Mouse (Mus musculus) natural killer cell, adult 2 months (primary cell): ENCODE measurements at regions not wholly inside any gene's neighbourhood (a gene's known extent, or its start where the extent isn't known, plus 50 kb on each side); places are given as distances from the start of the nearest gene placed in this dataset.
"Not testable (repeated sequence)": the region's sequence is repeated elsewhere in the genome, so short reads cannot be mapped to it uniquely, and the experiment has no call there.

ENCODE experiments used
- DNase-seq, 2 experiments: peaks; one replicate each; pipeline ENCODE4 v3.0.0; 2022; ENCODE audit warnings: low spot score in 2 of 2

DNA sequence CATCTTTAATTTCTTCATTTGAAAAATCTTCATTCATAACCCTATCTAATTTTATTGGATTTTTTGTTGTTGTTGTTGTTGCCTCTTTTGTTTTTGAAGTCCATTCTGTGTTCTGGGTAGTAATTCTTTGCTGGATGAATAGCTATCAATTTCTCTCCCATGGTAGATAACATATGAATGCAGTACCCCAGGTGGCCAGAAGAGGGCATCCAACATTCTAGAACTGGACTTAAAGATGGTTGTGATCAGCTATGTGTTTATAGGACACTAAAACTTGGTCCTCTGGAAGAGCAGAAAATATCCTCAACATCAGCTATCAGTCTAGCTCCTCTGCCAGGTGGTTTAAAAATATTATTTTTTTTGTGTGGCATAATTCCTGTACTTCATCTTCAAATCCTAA, 73.0 kb downstream of the Prl2c3 start:
- peak in 1 of 2 experiments; percentile 49 for DNase-seq

DNA sequence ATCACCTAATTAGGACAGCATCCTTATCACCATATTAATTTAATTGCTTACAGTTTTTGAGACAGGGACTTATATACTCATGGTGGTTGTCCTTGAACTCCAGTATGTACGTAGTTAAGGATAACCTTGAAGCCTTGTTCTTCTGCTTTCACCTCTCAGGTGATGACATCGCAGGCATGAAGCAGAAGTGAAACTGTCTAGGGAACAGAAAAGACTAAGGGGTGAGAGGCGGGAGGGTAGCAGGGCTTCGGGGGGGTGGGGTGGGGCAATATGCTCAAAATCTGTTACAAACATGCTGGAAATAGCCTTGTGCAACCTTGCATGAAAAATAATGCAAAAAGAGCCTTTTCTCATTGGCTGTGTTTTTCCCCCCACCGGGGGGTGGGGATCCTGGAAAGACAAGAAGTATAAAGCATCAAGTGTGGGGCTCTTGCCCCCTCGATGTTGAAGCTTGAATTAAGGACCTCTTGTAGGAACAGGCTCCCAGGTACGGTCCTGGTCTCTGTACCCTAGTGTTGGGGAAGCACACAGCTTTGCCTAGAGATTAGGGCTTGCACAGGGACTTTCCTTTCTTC, 81.8 kb downstream of the Prl2c3 start:
- peak in 1 of 2 experiments; percentile 77 for DNase-seq

DNA sequence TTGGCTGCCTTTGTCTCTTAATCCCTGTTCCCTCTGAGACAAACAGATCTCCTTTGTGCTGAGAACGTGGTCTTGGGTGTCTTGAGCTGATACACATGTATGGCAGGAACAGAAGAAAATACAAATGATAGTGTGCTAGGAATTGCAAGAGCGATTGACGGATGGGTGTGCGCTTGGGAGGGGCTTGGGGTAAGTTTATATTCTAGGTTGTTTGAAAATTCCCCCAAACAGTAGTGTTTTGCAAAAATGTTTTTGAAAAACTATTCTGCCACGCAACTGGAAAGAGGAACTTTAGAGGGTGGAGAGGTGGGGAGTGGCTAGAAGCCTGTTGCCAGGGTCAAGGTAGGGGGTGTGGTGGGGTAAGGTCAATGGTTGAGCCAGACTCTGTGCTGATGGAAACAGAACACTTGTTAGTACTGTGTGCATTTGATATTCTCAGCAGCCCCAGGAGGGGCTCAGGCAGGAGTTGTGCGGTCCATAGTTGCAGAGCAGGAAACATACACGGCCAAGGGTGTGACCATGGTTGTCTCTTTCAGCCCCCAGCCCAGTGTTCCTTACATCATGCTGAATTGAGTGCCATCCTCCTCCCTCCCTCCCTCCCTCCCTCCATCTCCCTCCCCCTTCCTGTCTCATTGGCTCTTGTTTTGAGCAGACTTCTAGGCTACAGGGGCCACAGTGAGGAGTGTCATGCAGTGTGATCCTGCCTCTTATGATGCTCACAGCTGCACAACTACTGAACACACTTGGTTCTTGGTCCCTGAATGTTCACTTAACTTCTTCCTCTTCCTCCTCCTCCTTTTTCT, 88.2 kb downstream of the Prl2c3 start:
- DNase-seq = no peak

DNA sequence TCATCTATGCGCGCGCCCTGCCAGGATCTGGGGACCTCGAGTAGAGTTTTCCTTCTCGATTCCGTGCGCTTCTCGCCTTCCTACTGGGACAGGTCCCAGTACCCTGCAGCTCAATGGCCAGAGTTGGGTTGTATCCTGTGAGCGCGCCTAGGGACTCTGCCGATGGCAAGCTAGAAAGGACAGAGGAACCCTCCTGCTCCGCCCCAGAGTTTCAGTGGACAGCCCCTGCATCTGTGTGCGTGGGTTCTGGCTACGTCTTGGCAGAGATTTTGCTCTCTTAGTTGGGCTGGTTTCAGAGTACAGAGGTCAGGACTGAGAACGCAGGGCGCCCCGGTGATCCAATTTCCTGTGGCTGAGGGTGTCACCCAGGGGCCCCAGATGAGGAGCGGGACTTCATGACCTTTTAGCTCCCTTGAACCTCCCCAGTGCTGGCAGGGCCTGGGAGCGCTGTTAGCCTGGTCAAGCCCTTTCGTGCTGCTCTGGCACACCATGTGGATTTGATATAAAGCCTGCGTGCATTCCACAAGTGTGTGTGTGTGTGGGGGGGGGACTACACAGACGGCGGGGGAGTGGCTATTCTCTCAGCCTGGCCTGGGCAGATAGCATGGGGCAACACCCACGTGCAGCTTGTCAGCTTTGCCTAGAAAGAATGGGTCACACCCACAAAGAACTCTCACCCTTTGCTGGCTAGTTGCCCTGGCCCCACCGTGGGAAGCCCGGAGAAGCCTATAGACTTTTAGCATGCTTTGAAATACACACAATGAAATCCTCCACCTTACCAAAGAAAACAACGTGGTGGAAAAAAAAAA, 96.9 kb downstream of the Prl2c3 start:
- not testable (repeated sequence) for DNase-seq

DNA sequence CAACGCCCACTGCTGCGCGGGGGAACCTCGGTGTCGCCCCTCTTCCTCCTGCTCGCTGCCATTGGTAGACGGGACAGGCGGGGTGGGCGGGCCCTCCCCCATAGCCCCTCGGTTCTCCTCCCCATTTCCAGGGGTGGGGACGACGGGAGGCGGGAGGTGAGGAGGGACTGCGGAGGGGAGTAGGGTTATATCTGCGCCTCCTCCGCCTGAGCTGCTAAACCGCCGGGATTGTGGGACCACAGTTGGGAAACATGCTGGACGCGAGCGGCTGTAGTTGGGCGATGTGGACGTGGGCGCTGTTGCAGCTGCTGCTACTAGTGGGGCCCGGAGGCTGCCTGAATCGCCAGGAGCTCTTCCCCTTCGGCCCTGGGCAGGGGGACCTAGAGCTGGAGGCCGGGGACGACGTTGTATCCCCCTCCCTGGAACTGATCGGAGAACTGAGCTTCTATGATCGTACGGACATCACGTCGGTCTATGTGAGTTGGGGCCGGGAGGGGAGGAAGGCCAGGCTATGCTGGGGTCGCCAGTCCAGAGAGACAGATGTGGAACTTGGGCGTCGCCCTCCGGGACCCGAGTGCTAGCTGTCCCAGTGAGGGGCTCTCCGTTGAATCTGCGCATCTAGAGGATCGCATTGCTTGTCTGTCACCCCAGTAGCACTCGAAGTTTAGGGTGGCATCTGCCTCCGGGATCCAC, 97.6 kb downstream of the Prl2c3 start:
- not testable (repeated sequence) for DNase-seq

DNA sequence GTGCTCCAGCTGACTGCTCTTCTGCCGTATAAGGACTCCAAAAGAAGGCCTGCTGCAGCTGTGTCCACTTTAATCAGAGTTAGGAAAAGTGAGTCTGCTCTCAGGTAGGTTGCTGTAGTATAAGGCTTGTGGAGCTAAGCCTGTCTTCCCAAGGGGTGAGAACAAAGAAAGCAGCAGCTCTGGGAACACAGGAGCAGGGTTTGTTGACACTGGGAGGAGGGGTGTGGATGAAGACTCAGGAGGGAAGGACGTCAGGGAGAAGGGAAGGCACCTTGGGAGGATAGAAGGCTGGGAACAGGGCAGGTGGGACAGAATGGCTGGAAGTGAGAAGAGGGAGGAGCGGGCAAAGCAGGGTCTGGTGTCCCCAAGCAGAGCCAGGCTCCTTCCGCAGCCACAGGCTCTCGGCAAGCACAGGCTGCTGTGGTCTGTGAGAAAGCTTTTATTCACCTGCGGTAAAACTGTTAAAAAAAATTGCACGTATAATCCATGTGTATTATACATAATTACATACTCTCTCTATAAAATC, 106.2 kb downstream of the Prl2c3 start:
- DNase-seq = not testable (repeated sequence)

DNA sequence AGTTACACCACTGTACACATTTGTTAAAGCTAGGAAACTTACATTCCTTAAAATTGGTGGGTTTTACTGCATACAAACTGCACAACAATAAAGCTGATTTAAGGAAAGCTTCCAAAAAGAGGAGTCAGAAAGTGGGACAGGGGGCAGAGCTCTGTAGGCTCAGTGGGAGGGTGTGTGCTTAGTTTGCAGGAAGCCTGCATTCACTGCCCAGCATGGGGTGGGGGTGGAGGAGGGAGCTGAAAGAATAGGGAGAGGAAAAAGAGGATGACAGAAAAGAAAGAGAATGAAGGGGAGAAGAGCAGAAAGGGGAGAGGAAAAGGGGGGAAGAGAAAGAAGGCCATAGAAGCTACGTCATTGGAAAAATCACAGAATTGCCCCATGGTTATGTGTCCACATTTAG, 111.1 kb downstream of the Prl2c3 start:
- not testable (repeated sequence) for DNase-seq

DNA sequence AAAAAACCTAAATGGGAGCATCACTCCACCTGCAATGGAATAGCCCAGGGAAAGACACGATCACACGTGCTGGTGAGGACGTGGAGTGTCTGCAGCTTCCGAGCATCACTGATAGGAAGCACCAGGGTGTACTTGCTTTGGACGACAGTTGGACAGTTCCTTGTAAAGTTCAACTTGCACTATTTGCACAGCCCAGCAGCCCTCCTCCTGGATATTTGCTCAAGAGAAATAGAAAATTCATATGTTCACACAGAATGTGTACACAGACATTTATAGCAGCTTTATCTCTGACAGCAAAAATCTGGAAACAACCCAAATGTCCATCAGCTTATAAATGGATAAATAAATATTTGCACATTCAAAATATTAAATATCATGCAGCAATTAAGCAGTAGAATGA, 111.7 kb downstream of the Prl2c3 start:
- DNase-seq = not testable (repeated sequence)

DNA sequence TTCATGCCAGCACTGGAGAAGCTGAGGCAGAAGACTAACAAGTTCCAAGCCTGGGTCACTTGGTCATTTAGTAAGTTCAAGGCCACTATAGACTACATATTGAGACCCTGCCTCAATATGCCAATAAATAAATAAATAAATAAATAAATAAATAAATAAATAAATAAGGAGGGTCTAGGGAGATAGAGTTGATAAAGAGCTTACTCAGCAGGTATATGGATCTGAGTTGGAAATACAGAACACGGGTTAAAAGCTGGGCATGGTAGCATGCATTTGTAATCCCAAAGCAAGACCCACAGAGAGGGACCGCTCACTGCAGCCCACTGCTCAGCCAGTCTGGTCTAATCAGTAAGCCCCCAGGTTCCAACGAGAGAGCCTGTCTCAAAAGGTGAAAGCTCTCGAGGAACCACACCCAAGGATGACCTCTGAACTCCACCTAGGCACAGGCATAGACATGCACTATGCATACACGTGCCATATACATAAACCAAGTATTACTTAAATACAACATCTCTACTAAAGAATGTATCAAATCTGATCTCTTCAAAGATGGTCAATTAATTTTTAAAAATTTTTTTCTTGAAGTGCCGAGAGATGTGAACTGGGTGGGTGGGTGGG, 115.4 kb downstream of the Ero1lb start:
- DNase-seq = not testable (repeated sequence)

DNA sequence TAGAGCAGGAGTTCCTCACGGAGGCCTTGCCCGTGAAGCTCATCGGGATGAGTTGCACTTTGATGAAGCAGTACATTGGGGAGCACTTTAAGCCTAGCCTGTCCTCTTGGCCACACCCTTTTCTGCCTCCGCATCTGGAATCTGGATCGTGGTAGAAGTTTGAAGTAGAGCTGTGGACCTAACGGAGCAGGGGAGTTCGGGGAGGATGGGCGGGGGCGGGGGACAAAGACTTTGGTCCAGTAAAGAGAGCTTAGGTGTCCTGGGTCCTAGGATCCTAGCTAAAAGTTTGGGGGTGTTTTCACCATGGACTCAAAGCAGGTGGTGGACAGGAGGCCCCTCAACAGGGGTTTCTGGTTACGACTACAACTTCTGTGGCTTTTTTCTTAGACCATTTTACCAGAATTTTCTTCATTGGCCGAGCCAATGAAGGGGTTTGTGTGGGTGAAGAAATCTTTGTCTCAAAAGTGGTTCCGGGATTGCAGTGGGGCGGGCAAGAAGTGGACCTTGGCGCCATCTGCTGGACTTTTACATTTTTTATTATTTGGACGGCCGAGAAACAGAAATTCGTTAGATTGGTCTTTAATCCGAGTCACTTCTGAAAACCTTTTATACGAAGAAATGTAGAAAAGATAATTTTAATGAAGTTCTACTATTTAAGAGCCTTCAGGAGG, 114.7 kb downstream of the Ero1lb start:
- DNase-seq = peak; percentile 47 to 57

DNA sequence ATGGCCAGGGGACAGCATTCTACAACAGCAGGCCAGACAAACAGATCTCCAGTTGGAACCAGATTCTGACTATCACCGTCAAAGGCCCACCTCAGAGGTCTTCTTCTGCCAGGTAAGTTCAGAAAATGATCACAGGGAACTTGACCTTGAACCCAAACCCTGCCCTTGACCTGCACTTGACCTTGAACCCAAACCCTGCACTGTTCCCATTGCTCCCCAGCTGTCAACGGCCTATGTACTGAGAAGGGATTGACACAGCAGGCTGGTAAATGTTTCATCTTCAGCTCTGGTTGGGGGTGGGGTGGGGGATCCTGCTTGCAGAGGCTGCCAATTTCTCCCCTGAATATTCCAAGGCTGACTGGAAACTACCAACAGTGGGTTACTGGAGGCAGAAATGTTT, 111.7 kb downstream of the Ero1lb start:
- DNase-seq = no peak

DNA sequence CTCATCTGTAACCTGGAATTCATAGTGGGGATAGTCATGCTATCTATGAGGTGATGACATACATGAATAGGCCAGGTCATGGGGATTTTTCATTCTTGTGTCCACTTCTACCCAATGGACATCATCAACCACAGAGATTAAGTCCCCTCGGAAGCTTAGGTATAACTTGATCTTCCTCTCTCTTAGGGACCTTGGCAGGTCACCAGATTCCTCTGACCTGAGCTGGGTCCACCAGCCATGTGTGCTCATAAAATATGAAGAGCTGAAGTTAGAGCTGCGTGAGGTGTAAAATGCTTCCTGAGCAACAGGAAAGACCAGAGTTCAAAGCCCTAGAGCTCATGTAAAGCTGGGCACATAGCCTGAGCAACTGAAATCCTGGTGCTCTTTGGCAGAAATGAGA, 105.3 kb downstream of the Ero1lb start:
- not testable (repeated sequence) for DNase-seq

DNA sequence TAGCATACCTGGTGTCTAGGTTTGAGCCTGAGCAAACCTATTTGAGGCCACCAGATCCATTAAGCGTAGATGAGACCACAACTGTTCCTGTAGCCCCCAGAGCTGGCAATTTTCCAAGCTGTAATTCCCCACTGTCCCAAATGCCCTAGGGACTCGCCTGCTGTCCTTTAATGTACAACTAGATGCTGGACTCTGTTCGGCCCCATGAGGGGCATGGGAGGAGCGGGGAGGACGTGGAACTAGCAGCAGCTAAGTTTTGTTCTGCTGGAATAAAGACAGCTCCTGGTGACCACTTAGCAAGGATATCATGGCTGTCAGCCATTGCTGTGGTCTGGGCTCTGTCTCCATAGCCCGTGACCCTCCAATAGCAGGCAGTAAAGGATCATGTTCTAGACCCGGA, 103.1 kb downstream of the Ero1lb start:
- not testable (repeated sequence) for DNase-seq

DNA sequence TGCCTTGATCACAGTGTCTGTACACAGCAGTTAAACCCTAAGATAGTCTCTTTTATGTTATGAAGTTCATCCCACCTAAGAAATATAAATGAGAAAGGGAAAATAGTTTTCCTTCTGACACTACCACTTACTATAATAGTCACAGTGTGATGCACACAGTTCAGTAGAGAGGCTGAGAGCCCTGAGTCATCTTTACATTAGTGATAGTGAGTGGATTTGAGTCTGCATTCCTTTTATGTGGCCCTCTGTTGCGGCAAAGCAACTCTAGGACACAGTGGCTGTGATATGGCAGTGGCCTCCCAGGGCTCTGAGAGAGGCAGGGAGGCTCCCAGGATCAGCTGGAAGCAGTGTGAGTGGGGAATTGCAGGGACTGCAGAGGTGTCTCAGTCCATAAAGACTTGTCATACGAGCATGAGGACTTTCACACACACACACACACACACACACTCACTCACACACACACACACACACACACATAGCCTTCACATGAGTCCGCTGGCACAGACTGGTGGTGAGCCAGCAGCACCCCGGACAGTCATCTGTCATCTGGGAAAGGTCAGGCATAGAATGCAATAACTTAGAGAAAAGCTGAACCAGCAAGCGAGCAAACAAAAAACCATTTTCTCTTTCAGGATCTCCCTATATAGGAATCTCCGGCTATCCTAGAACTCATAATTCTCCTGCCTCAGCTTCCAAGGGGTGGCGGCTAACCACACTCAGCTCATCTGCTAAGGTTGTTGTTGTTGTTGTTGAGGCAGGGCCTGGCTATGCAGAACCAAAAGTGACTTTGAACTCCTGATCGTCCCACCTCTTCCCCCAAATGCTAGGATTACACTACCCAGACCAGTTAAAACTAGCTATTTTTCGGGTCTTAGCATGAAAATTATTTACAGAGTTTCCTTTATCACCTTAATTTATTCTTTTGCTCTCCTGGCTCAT, 102.3 kb downstream of the Ero1lb start:
- DNase-seq = not testable (repeated sequence)

DNA sequence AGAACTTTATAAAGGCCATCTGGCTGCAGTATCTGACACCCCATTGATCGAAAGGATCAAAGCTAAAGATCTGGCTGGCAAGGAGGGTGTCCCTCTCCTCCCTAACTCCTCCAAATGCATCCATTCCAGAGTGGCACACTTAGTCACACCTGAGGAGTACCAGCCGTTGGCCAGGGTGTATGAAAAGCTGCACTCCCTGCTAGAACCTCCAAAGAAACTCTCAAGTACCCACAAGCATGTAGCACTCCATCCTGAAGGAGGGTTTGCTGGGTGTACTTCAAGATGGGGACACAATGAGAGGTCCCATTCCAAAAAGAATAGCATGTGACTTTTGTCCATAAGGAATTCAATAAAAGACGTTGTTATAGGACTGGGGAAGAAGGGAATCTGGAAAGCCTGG, 100.4 kb downstream of the Ero1lb start:
- not testable (repeated sequence) for DNase-seq
